Mouse (Mus musculus) kidney, adult 10 weeks (tissue): Measurements from ENCODE around the gene Spen. TPM values are rescaled to one million over a fixed set of nuclear protein-coding genes. Genes with fewer than 3 reads are reported as not detected.

Experiments
- polyA plus RNA-seq: library from polyadenylated mRNA; stranded (reverse); fragments of 350-450 nt; fragmentation: Illumina TruSeq; extraction: RNeasy Lipid Tissue Mini Kit (QIAGEN cat#74804); gene quantifications from one replicate; pipeline ENCODE4 v1.2.3, GENCODE M21; 2014; ENCODE audit warnings: low read depth, low replicate concordance

The Spen gene
- polyA plus RNA-seq, result 7.5 TPM

DNA sequence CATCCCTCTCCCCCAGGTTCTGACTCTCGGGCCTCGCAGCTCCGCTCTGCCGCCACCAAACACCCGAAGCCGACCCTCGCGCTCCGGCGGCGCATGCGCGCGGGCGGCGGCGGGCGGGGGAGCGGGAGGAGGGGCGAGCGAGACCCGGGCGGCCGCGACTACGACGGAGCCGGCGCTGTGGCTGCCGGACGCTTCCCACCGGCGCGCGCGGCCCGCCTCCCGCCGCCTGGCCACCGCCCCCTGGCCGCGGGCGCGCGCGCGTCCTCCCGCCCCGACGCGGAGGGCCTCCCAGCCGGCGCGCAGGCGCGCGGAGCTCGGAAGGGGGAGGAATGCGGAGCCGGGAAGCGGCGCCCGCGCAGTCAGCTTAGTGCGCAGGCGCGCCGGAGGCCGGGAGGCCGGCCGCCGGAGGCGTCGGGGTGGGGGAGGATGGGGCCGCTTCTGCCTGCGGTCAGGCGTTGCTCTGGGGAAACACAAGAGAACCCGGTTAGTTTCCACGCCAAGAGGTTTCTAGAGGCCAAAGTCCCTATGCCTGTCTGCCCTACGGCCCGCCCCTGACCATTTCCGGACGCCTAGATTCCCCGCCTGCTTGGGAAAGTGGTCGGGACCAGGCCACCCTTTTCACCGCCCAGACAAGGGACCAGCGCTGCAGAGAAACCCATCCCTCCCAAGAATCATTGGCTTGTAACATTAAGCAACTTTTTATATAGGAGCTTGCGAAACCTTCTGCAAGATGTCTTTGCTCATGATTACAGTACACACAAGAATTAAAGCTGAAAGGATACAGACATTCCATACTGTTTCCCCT, at the start of gene Spen:
TSS of gene Spen (minus strand) at position 190 of the 805 bp plus-strand sequence.

DNA sequence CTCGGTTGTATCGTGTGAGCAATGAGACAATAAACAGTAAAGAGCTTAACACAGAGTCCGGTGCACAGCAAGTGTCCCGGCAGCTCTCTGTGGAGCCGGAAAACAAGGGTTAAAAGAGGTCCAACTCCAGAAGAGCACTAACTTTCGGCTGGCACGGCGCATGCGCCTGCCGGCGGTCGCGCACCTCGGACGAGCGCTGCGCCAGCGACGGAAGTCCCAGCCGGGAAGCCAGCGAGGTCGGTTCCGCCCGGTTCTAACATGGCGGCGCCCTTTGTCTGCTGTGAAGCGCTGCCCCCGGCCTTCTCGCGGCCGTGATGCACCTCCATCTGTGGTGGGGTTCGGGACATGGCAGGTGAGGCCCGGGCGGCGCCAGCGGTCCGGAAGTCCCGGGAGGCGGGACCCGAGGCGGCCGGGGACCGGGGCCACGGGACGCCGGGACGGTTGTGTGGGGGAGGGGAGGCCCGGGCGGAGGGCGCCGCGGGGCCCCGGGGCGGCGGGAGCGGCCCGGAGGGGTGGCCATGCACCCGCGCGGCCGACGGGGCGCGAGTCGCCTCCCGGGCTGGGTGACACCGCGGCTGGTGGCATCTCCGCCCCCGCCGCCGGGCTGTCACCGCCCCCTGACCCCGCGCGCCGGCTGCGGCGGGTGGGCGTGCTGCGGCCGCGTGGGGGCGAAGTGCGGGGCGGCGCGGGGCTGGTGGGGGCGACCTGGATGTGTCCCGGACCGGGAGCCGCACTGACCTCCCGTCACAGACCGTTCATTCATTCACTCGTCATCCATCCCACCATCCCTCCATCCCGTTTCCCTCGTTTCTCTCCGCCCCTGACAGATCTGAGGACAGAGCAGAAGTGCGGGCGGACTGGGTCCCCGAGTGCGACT, 93.7 kb downstream of the Spen start, which contains the start of gene Zbtb17:
TSS of gene Zbtb17 (plus strand) at position 204 of the 877 bp plus-strand sequence.

GRCm38 (mm10) chr4:141435974-141436373, 102.4 kb downstream of the Spen start, which contains the start of gene Srarp:
Gene Srarp, minus strand, starts transcription at chr4:141436105.

DNA sequence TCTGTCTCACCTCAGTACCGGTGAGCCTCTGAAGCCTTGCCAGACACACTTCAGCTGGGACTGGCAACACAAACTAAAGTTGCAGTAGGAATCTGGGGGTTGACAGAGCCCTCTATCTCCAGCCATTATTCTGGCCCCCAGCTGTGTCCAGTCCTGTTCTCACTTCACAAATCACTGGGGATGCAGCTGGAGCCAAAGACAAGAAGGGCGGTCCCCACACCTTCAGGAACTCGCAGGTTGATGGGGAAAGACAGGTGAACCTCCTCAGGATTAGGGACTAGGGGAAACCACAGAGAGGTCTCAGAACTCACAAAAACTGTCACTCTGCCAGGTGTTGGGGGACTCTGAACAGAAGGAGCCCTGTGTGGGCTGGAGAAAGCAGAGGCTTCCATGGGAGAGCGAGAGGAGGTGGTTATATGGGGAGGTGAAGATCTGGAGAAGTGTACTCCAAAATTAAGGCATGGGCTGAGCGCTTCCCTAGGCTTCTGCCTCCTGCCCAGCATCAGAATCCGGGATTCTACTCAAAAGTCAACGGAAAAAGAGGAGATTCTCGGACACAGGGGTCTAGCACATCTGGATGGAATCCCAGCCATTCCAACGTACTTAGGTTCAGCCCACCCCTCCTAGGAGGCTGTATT, 118.1 kb downstream of the Spen start, which contains the start of gene Hspb7:
TSS of gene Hspb7 (plus strand) at position 588 of the 638 bp plus-strand sequence.

Other genes starting within 250 kb of the Spen start
- 0.12 TPM for gene Epha2, start 237.4 kb downstream of the Spen start, polyA plus RNA-seq
- not detected for gene Fam131c, start 170.4 kb downstream of the Spen start, polyA plus RNA-seq
- 4.0 TPM for gene Clcnka, start 139.9 kb downstream of the Spen start, polyA plus RNA-seq
- gene Clcnkb, start 122.6 kb downstream of the Spen start, polyA plus RNA-seq, result 10.6 TPM
- not detected for gene Hspb7, start 117.8 kb downstream of the Spen start, polyA plus RNA-seq
- gene Srarp, start 102.5 kb downstream of the Spen start, polyA plus RNA-seq, result not detected
- gene Zbtb17, start 93.9 kb downstream of the Spen start, polyA plus RNA-seq, result not detected
- 5.1 TPM for gene Fblim1, start 67.5 kb upstream of the Spen start, polyA plus RNA-seq
- 0.57 TPM for gene Tmem82, start 80.0 kb upstream of the Spen start, polyA plus RNA-seq
- gene Slc25a34, start 85.2 kb upstream of the Spen start, polyA plus RNA-seq, result 0.53 TPM
- 1.4 TPM for gene Plekhm2, start 126.3 kb upstream of the Spen start, polyA plus RNA-seq
- not detected for gene Rsc1a1, start 147.0 kb upstream of the Spen start, polyA plus RNA-seq
- 35.7 TPM for gene Ddi2, start 184.8 kb upstream of the Spen start, polyA plus RNA-seq
- gene Agmat, start 208.1 kb upstream of the Spen start, polyA plus RNA-seq, result 0.32 TPM